8 mouse cellular contexts compared by ENCODE assay signal in genomic region chr16:45723172-45723901, GRCm38 (mm10). TPM values are rescaled to one million over a fixed set of nuclear protein-coding genes. Genes with fewer than 3 reads are reported as not detected.
A peak's percentile ranks its signal among the peaks of the same experiment; 100 is the strongest.
DNase-seq lines count a peak whose midpoint lies in the region; ATAC-seq and TF ChIP-seq lines count a peak whose summit lies in the region.

No protein-coding gene starts in this region.

- no peak for TF ChIP-seq CTCF in cerebellum, adult 2 months (IDR thresholded peaks at IDR 0.05; ENCODE audit: borderline replicate concordance, insufficient read depth, low read depth, low read length)
- TF ChIP-seq CTCF in forebrain, postnatal 0 days (IDR thresholded peaks at IDR 0.05; ENCODE audit: low read depth) = no peak

- WGBS in kidney, embryonic 16.5 days = 60% methylated on average over 6 of the region's 6 CpGs
- 4% methylated on average over 6 of the region's 6 CpGs for WGBS in cerebellum, adult 2 months
- 15% methylated on average over 6 of the region's 6 CpGs for WGBS in forebrain, postnatal 0 days
- 26% methylated on average over 6 of the region's 6 CpGs for WGBS in midbrain, embryonic 13.5 days

- H3K9me3 ChIP-seq in kidney, embryonic 16.5 days (ENCODE audit: low read length) = no peaks in the 10 kb centered on the region
- H3K9me3 ChIP-seq in forebrain, postnatal 0 days (ENCODE audit: low read length) = no peaks in the 10 kb centered on the region
- no peaks in the 10 kb centered on the region for H3K9me3 ChIP-seq in midbrain, embryonic 13.5 days

- peaks cover 12% of the 10 kb centered on the region for H3K4me1 ChIP-seq in kidney, embryonic 16.5 days (ENCODE audit: insufficient read depth, low read length)
- H3K4me1 ChIP-seq in cerebellum, adult 2 months (ENCODE audit: control insufficient read depth, insufficient read depth, low read length) = peaks cover 25% of the 10 kb centered on the region
- H3K4me1 ChIP-seq in forebrain, postnatal 0 days (ENCODE audit: insufficient read depth) = peaks cover 17% of the 10 kb centered on the region
- H3K4me1 ChIP-seq in midbrain, embryonic 13.5 days (replicated peaks) = peaks cover 51% of the 10 kb centered on the region

- H3K36me3 ChIP-seq in kidney, embryonic 16.5 days (ENCODE audit: insufficient read depth, low read length) = peaks cover 1% of the 10 kb centered on the region; the same call in 1 of the 2 replicates
- H3K36me3 ChIP-seq in forebrain, postnatal 0 days (ENCODE audit: insufficient read depth) = peaks cover 20% of the 10 kb centered on the region
- peaks cover 36% of the 10 kb centered on the region for H3K36me3 ChIP-seq in midbrain, embryonic 13.5 days

- DNase-seq in kidney, postnatal 36 days = no peak
- DNase-seq in cerebellum, adult 2 months = peak; percentile 60 to 66
- peak; percentile 72 for DNase-seq in forebrain, postnatal 0 days
- DNase-seq in urinary bladder, postnatal 10 days (ENCODE audit: low spot score) = no peak
- DNase-seq in kidney, adult 9 months = no peak
- DNase-seq in urinary bladder, postnatal 36 days (ENCODE audit: low spot score in 2 of 2) = no peak

- peak overlapping the region; percentile 61 for H3K9ac ChIP-seq in kidney, embryonic 16.5 days (replicated peaks; ENCODE audit: low read length)
- H3K9ac ChIP-seq in forebrain, postnatal 0 days = peak overlapping the region; percentile 87
- H3K9ac ChIP-seq in midbrain, embryonic 13.5 days (replicated peaks) = peak overlapping the region; percentile 87

- 0 out of 2 replicates have a peak, but pooled peaks have one; percentile 7 for ATAC-seq in kidney, embryonic 16.5 days (ENCODE audit: low FRiP score, low TSS enrichment)
- ATAC-seq in forebrain, postnatal 0 days = peak; percentile 23
- peak; percentile 53 for ATAC-seq in midbrain, embryonic 13.5 days

- H3K4me2 ChIP-seq in kidney, embryonic 16.5 days (replicated peaks; ENCODE audit: low read depth, low read length) = peak overlapping the region; percentile 71
- H3K4me2 ChIP-seq in forebrain, postnatal 0 days (ENCODE audit: low read depth) = peak overlapping the region; percentile 60
- H3K4me2 ChIP-seq in midbrain, embryonic 13.5 days (replicated peaks) = peak overlapping the region; percentile 64

- peak overlapping the region; percentile 60 for H3K4me3 ChIP-seq in kidney, embryonic 16.5 days (ENCODE audit: low read length)
- H3K4me3 ChIP-seq in cerebellum, adult 2 months (replicated peaks; ENCODE audit: insufficient read depth, low read depth, low read length) = peak overlapping the region; percentile 96
- peak overlapping the region; percentile 55 for H3K4me3 ChIP-seq in forebrain, postnatal 0 days (ENCODE audit: low read depth, low read length)
- peak overlapping the region; percentile 62 for H3K4me3 ChIP-seq in midbrain, embryonic 13.5 days (replicated peaks)

- TF ChIP-seq POLR2A in cerebellum, adult 2 months (IDR thresholded peaks at IDR 0.05; ENCODE audit: borderline replicate concordance, insufficient read depth, low read length) = no peak

- no peak overlapping the region for H3K27ac ChIP-seq in kidney, embryonic 16.5 days (ENCODE audit: low read length)
- H3K27ac ChIP-seq in cerebellum, adult 2 months (ENCODE audit: insufficient read depth, low read length) = peak overlapping the region; percentile 97
- peak overlapping the region; percentile 98 for H3K27ac ChIP-seq in forebrain, postnatal 0 days (ENCODE audit: low read depth, low read length)
- H3K27ac ChIP-seq in midbrain, embryonic 13.5 days = peak overlapping the region; percentile 98

- no peaks in the 10 kb centered on the region for H3K27me3 ChIP-seq in kidney, embryonic 16.5 days (ENCODE audit: insufficient read depth, low read length)
- H3K27me3 ChIP-seq in cerebellum, adult 2 months (ENCODE audit: control insufficient read depth, insufficient read depth, low read length) = no peaks in the 10 kb centered on the region
- H3K27me3 ChIP-seq in forebrain, postnatal 0 days (ENCODE audit: insufficient read depth, low read length) = no peaks in the 10 kb centered on the region
- H3K27me3 ChIP-seq in midbrain, embryonic 13.5 days = no peaks in the 10 kb centered on the region

RNA-seq across cellular contexts. Expression of gene Tagln3, which starts 1.1 kb away (rescaled TPM):
- 6.8 and 9.3 TPM in 2 replicates for polyA plus RNA-seq in kidney, embryonic 16.5 days (2015; fragmentation: Nextera tagmentation; extraction: Ambion mirVana)
- 808 and 848 TPM in 2 replicates for polyA plus RNA-seq in cerebellum, adult 2 months (2012; rRNA removed)
- 225 and 289 TPM in 2 replicates for total RNA-seq in forebrain, postnatal 0 days (2014; rRNA removed)
- 328 and 399 TPM in 2 replicates for polyA plus RNA-seq in forebrain, postnatal 0 days (2015; fragmentation: Nextera tagmentation; extraction: Ambion mirVana)
- polyA plus RNA-seq in midbrain, embryonic 13.5 days (2015; fragmentation: Nextera tagmentation; extraction: Ambion mirVana) = 569 and 571 TPM in 2 replicates

RNA-seq across cellular contexts. Expression of gene Abhd10, which starts 19.4 kb away (rescaled TPM):
- polyA plus RNA-seq in kidney, embryonic 16.5 days (2015; fragmentation: Nextera tagmentation; extraction: Ambion mirVana) = 36.4 and 36.7 TPM in 2 replicates
- 37.3 and 41.0 TPM in 2 replicates for polyA plus RNA-seq in cerebellum, adult 2 months (2012; rRNA removed)
- total RNA-seq in forebrain, postnatal 0 days (2014; rRNA removed) = 22.9 and 27.4 TPM in 2 replicates
- polyA plus RNA-seq in forebrain, postnatal 0 days (2015; fragmentation: Nextera tagmentation; extraction: Ambion mirVana) = 24.7 and 33.4 TPM in 2 replicates
- 52.6 and 58.8 TPM in 2 replicates for polyA plus RNA-seq in midbrain, embryonic 13.5 days (2015; fragmentation: Nextera tagmentation; extraction: Ambion mirVana)

RNA-seq across cellular contexts. Expression of gene Tmprss7, which starts 29.9 kb away (rescaled TPM):
- polyA plus RNA-seq in kidney, embryonic 16.5 days (2015; fragmentation: Nextera tagmentation; extraction: Ambion mirVana) = 0.08 and 0.10 TPM in 2 replicates
- 2.5 and 2.8 TPM in 2 replicates for polyA plus RNA-seq in cerebellum, adult 2 months (2012; rRNA removed)
- 0.85 and 1.3 TPM in 2 replicates for total RNA-seq in forebrain, postnatal 0 days (2014; rRNA removed)
- 0.43 and 0.69 TPM in 2 replicates for polyA plus RNA-seq in forebrain, postnatal 0 days (2015; fragmentation: Nextera tagmentation; extraction: Ambion mirVana)
- 0.32 and 0.63 TPM in 2 replicates for polyA plus RNA-seq in midbrain, embryonic 13.5 days (2015; fragmentation: Nextera tagmentation; extraction: Ambion mirVana)

Comparison
In these comparisons a context has a peak if more than half of its experiments do, and no peak if none do; other contexts are left out.
1. DNase-seq: peak in cerebellum, adult 2 months (2 of 2) and forebrain, postnatal 0 days (single experiment); none in kidney, postnatal 36 days (0 of 2), urinary bladder, postnatal 10 days (single experiment), kidney, adult 9 months (single experiment) and urinary bladder, postnatal 36 days (0 of 2).
2. RNA of gene Tagln3, which starts 1.1 kb away (polyA plus RNA-seq): 808 to 848 TPM in cerebellum, adult 2 months, 569 to 571 TPM in midbrain, embryonic 13.5 days and 328 to 399 TPM in forebrain, postnatal 0 days; 6.8 to 9.3 TPM in kidney, embryonic 16.5 days; every median in the first group is over 10 times any median in the second.
3. Peak in every context shown above with its lines, with median percentiles within 50 percentile points of each other: ATAC-seq, H3K4me2 ChIP-seq, H3K4me3 ChIP-seq and H3K9ac ChIP-seq.